12 mouse cellular contexts compared by ENCODE assay signal in the genomic region with DNA sequence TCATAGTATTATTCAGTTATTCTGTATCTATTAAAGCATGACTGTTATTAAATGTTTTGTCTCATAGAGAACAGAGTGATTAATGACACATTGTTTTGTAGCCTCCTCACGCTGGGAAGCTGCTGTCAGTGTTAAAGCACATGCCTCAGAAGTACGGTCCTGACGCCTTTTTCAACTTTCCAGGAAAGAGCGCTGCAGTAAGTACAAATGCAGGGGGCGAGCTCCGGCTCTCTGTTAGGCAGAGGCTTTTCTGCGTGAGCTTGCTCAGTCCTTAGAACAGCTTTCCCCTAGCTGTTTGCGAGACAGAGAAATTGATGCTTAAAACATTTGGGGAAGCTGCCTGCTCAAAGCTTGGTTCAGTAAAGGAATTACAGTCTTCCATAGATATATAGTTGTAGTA.
"Had no signal": no experiment of that assay in that cellular context is flagged by ENCODE, and none has a peak within 500 bp of the region (broad histone marks: within the 10 kb centered on the region; RNA-seq: fewer than 3 reads in every experiment).

No protein-coding gene starts in this region.

- H3K27me3 ChIP-seq: liver, embryonic 12.5 days; lung, embryonic 15.5 days; midbrain, embryonic 12.5 days; neural tube, embryonic 15.5 days had no signal

- DNase-seq: kidney, adult 8-10 months; kidney, postnatal 4 days; lung, postnatal 4 days; right cerebral cortex, adult 18-20 months; right cerebral cortex, postnatal 25 days; thymus, postnatal 4 days had no signal

- H3K4me3 ChIP-seq: layer of hippocampus, adult 2 months; liver, embryonic 12.5 days; lung, embryonic 15.5 days; midbrain, embryonic 12.5 days; myocyte; neural tube, embryonic 15.5 days had no signal

- ATAC-seq: liver, embryonic 12.5 days had no signal

- H3K4me2 ChIP-seq: liver, embryonic 12.5 days; lung, embryonic 15.5 days; midbrain, embryonic 12.5 days; neural tube, embryonic 15.5 days had no signal

- H3K4me1 ChIP-seq: liver, embryonic 12.5 days; lung, embryonic 15.5 days; midbrain, embryonic 12.5 days; neural tube, embryonic 15.5 days had no signal

- H3K9ac ChIP-seq: liver, embryonic 12.5 days; lung, embryonic 15.5 days; midbrain, embryonic 12.5 days; neural tube, embryonic 15.5 days had no signal

- H3K27ac ChIP-seq: layer of hippocampus, adult 2 months; liver, embryonic 12.5 days; lung, embryonic 15.5 days; midbrain, embryonic 12.5 days; neural tube, embryonic 15.5 days had no signal

- H3K36me3 ChIP-seq: liver, embryonic 12.5 days; lung, embryonic 15.5 days; midbrain, embryonic 12.5 days; neural tube, embryonic 15.5 days had no signal

- H3K9me3 ChIP-seq: liver, embryonic 12.5 days; lung, embryonic 15.5 days; midbrain, embryonic 12.5 days; neural tube, embryonic 15.5 days had no signal
